Mouse (Mus musculus) bone marrow, adult 2 months (tissue): Measurements from ENCODE around the gene Gm10842. TPM values are rescaled to one million over a fixed set of nuclear protein-coding genes. Genes with fewer than 3 reads are reported as not detected.
"Not testable (repeated sequence)": the region's sequence is repeated elsewhere in the genome, so short reads cannot be mapped to it uniquely, and the experiment has no call there.

Experiments
- H3K27ac ChIP-seq: fragments of 200-500 bp; 2 replicates; pipeline ENCODE4 v1.5.1; 2012; ENCODE audit warnings: low read depth, mild to moderate bottlenecking, control low read depth, inconsistent platforms, low read length; ENCODE audit not compliant: control insufficient read depth, poor library complexity, insufficient read depth
- H3K4me1 ChIP-seq: fragments of 200-500 bp; 2 replicates; pipeline ENCODE4 v1.6.1; 2011; ENCODE audit warnings: low read length; ENCODE audit not compliant: control insufficient read depth, insufficient read depth
- H3K4me3 ChIP-seq: fragments of 200-500 bp; replicated peaks from 2 replicates; pipeline ENCODE3; 2011; ENCODE audit warnings: mild to moderate bottlenecking, low read depth, low read length, control low read depth; ENCODE audit not compliant: control insufficient read depth
- CTCF ChIP-seq: fragments of 200-500 bp; IDR thresholded peaks from 2 replicates; pipeline ENCODE4 v1.5.1; 2011; ENCODE audit warnings: low read length, control low read depth; ENCODE audit not compliant: control insufficient read depth, insufficient read depth
- POLR2A ChIP-seq: fragments of 200-500 bp; IDR thresholded peaks from 2 replicates; pipeline ENCODE4 v1.6.1; 2011; ENCODE audit warnings: low read depth, mild to moderate bottlenecking, control low read depth, low read length, borderline replicate concordance; ENCODE audit not compliant: control insufficient read depth
- WGBS: fragments of 180-500 bp; shearing (Covaris S2); methylation state at CpG from one replicate; pipeline ENCODE4 v1.1.7; 2018; 5-methylcytosine and 5-hydroxymethylcytosine counted together
- polyA plus RNA-seq: library from polyadenylated mRNA; stranded (reverse); fragments of >200 nt; gene quantifications from 2 replicates; pipeline ENCODE4 v1.2.4, GENCODE M21; 2011; ENCODE audit warnings: low replicate concordance; ENCODE audit not compliant: missing spikeins, insufficient read depth, insufficient read length

The Gm10842 gene
- polyA plus RNA-seq, 1 experiment: not detected

DNA sequence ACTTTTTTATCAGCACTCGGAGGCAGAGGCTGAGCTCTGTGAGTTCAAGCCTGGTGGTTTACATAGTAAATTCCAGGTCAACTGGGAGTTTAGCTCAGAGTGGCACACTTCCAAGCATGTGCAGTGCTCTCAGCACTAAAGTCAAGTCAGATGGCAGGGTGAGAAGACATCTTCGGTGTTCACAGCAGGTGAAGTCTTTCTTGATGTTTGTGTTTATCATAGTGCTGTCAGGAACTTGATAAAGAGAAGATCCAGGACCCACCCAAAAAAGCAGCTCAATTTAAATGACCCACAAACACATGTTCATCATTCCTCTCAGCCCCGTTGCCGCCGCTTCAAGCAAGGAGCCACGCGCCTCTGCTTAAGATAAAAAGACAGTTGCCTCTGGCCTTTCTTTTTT lies 11.0 kb upstream of the Gm10842 start:
- Histone ChIP-seq H3K4me3 (no peak overlapping the region), H3K4me1 (no peaks in the 10 kb centered on the region), H3K27ac (no peak overlapping the region)
- WGBS: 80% methylated on average over 7 of the region's 7 CpGs
- TF ChIP-seq POLR2A (no peak), CTCF (no peak)

DNA sequence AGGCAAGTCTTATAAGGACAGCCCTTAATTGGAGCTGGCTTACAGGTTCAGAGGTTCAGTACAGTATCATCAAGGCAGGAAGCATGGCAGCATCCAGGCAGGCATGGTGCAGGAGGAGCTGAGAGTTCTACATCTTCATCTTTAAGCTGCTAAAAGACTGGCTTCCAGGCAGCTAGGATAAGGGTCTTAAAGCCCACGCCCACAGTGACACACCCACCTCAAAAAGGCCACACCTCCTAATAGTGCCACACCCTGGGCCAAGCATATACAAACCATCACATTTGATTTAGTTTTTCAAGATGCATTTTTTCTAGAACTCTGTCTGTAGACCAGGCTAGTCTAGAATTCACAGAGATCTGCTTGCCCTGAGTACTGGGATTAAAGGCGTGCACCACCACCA lies 9.4 kb upstream of the Gm10842 start:
- 76% methylated on average over 2 of the region's 2 CpGs for WGBS
- H3K4me1 ChIP-seq, H3K27ac ChIP-seq, H3K4me3 ChIP-seq: not testable (repeated sequence)

DNA sequence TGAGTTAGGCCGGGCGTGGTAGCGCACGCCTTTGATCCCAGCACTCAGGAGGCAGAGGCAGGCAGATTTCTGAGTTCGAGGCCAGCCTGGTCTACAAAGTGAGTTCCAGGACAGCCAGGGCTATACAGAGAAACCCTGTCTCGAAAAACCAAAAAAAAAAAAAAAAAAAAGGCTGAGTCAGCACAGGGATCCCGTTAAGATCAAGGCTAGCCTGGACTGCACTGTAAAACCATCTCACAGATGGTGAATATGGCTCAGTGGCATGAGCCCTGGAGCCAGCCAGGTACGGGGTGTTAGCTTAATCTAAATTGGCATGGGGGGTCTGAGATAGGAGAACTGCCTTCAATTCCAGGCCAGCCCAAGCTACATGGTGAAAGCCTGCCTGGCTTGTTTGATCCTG lies 6.2 kb upstream of the Gm10842 start:
- not testable (repeated sequence) for H3K27ac ChIP-seq, H3K4me1 ChIP-seq, H3K4me3 ChIP-seq
- WGBS: 86% methylated on average over 8 of the region's 8 CpGs

DNA sequence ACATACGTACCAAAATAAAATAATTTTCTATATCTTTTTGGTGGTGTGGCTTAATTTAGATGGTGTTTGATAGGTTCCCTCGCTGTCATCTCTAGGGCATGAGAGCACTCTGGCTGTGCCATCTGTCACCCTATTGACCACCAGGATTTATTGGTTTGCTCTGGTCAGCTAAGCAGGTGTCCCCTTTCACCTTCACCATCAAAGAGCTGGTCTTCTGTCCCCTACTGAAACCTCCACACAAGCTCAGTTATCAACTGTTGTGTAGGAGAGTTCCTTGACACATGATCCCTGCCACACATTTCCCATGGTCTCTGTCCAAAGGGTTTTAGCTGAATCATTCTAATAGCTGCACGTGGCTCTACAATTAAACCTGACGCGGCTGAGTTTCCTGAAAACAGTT lies 5.6 kb upstream of the Gm10842 start:
- WGBS: 87% methylated on average over 5 of the region's 5 CpGs
- Histone ChIP-seq H3K27ac (no peak overlapping the region), H3K4me3 (no peak overlapping the region), H3K4me1 (no peaks in the 10 kb centered on the region; the same call in 1 of the 2 replicates)
- TF ChIP-seq CTCF (no peak), POLR2A (no peak)

DNA sequence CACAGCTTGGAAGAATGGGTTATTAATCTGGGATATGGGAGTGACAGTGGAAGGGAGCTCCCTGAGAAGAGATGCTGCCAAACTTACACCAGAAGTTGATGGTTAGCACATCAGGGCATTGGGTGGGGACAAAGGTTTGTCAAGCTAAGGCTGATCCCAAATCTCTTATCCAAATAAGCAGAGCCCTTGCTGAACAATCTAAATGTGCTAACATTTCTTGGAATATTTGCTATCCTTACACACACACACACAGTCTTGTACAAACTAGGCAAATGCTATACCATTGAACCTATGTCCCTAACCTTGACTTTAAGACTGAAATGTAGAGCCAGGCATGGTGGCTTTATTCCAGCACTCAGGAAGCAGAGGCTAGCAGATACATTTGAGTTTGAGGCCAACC lies 3.1 kb upstream of the Gm10842 start:
- Histone ChIP-seq H3K4me3 (no peak overlapping the region), H3K4me1 (no peaks in the 10 kb centered on the region; the same call in 1 of the 2 replicates), H3K27ac (no peak overlapping the region)
- TF ChIP-seq CTCF (no peak), POLR2A (no peak)

DNA sequence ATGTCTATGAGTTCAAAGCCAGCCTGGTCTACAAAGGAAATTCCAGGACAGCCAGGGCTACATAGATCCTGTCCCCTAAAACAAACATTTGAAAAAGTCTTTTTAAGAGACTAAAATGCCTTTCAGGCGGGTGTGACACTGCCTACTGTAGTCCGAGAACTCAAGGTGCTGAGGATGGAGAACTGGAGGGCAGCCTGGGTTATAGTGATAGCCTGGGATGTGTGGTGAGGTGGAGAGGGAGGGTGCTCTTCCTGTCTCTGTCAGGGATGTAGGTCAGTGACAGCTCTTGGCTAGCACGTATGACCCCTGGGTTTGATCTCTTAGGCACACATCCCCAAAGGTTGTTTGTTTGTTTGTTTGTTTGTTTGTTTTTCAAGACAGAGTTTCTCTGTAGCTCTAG lies 2.6 kb upstream of the Gm10842 start:
- H3K4me1 ChIP-seq: no peaks in the 10 kb centered on the region; the same call in 1 of the 2 replicates
- no peak overlapping the region for H3K27ac ChIP-seq
- no peak for TF ChIP-seq CTCF
- TF ChIP-seq POLR2A: no peak
- H3K4me3 ChIP-seq: no peak overlapping the region
- WGBS: 63% methylated on average over 3 of the region's 3 CpGs

DNA sequence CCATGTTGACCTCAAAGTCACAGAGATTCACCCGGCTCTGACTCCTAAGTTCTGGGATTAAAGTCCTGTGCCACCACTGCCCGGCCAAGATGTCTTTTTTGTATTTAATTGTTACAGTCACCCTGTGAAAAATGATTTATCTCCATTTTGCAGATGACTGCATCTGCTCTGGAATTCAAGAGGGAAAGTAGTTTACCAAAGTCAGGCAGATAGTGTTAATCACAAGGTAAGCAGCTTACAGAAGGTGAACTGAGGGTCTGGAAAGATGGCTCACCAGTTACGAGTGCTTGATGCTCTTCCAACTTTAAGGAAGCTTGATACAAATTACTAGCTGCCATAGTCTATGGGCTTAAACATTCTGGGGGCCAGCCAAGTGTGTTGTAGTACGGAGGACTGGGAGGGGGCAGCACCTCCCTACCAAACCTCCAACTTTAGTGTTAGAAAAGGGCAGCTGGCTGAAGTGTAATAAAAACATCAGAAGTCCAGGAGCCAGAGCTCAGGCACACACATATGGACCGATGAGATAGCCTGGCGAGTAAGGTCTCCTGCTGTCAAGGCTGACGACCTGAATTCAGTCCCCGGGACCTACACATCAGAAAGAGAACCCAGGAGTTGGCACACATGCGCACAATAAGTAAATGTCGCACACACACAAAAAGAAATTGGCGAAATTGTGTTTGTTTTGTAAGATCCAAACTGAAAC lies 2.0 kb upstream of the Gm10842 start:
- no peak for TF ChIP-seq CTCF
- no peak for TF ChIP-seq POLR2A
- Histone ChIP-seq H3K27ac (no peak overlapping the region), H3K4me3 (no peak overlapping the region), H3K4me1 (no peaks in the 10 kb centered on the region; the same call in 1 of the 2 replicates)
- 68% methylated on average over 11 of the region's 11 CpGs for WGBS

DNA sequence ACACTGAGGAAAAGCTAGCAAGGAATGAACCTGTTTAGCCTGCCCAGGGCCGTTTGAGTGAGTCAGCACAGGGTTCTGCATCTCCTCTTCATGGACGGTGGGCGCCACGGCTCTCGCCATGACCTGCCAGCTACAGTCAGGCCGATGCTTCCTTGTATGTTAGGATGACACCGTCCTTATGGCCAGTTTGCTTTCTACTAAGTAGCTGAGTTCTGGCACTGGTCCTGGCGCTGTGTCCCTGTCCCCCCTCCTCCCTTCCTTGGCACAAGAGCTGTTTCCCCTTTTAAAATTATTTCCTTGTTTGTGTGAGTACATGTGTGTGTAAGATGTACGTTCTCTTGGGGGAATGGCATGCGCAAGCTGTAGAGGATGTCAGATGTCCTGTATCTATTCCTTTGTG lies 1.5 kb upstream of the Gm10842 start:
- WGBS: 44% methylated on average over 10 of the region's 10 CpGs
- no peak overlapping the region for H3K27ac ChIP-seq
- no peak for TF ChIP-seq POLR2A
- no peak for TF ChIP-seq CTCF
- no peaks in the 10 kb centered on the region; the same call in 1 of the 2 replicates for H3K4me1 ChIP-seq
- no peak overlapping the region for H3K4me3 ChIP-seq

DNA sequence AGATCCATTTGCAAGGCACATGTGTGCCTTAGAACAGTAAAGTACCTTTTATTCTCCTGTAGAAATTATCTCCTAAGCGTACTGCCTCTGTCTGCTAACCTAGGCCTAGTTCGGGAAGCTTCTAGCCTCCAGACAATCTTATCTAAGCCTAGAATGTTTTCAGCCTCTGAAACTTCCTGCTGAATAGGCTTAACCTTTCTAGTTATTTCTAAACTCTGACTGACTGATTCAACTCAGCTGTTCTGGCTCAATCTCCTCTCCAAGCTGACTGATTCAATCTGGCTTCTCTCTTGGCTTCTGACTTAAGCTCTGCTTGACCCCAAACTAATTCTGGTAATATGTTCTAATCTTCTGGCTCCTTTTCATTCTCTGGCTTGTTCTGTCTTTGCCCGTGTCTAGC lies 2.7 kb downstream of the Gm10842 start:
- Histone ChIP-seq H3K4me3 (no peak overlapping the region), H3K4me1 (no peaks in the 10 kb centered on the region), H3K27ac (no peak overlapping the region)
- TF ChIP-seq POLR2A: no peak
- 71% methylated on average over 3 of the region's 3 CpGs for WGBS
